Mouse (Mus musculus) retina, embryonic 14.5 days (tissue): ENCODE measurements around the gene Selplg.

Source experiments
- DNase-seq: peaks from one replicate; pipeline ENCODE4 v3.0.0-alpha.2; 2015; ENCODE audit warnings: low spot score

Gene Selplg

GRCm38 (mm10) chr5:113832490-113832901 is at the start of gene Selplg:
TSS of gene Selplg (minus strand) at chr5:113832644.
- DNase-seq: no peak

- DNase-seq: no peak
Observed at GRCm38 (mm10) chr5:113881136-113881535, 48.7 kb upstream of the Selplg start.

DNA sequence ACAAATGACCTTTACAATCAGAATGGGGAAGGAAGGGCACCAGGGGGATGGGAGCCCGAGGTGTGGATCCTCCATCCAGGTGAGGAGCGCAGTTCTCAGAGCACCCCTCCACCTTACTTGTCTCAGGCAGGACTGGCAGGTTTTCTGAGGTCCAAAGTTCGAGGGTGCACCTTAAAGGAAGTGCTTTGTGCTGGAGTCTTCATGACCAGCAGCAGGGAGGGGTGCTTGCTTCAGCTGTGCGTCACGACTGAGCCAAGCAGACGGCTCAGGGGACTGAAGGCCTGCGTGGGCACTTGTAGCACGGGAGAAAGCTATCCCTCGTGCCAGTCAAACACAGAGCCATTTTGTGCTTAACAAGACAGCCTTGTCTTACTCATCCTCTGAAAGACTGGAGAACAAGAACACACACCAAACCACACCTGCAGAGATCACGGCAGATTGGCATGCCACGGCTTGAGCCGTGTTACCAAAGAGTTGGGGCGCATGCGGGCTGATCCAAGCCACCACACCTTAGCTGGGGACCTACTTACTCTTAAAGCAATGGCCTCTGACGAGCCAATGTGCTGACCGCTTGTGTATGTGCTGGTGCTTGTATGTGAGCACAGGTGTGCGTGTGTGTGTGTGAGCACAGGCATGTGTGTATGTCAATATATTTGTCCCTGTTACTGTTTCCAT is 46.6 kb upstream of the Selplg start:
- DNase-seq: no peak

- no peak for DNase-seq
Observed at GRCm38 (mm10) chr5:113877565-113877964, 45.1 kb upstream of the Selplg start.

DNA sequence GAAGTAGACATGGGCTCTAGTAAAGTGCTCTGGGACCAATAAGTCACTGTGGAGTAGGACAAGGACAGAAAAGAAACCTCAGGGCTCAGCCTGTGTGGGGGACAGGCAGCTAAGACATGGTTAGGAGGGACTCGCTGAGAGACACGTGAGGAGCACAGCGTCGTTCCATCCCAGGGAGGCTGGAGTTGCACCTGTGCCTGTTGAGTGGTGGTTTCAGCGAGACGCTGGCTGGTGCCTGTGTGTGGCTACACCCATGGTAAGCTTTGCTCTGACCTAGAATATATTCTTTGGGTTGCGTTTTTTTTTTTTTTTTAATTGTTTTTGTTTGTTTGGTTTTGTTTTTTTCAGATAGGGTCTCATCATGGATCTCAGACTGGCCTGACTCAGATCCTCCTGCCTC is 43.7 kb upstream of the Selplg start:
- no peak for DNase-seq

DNA sequence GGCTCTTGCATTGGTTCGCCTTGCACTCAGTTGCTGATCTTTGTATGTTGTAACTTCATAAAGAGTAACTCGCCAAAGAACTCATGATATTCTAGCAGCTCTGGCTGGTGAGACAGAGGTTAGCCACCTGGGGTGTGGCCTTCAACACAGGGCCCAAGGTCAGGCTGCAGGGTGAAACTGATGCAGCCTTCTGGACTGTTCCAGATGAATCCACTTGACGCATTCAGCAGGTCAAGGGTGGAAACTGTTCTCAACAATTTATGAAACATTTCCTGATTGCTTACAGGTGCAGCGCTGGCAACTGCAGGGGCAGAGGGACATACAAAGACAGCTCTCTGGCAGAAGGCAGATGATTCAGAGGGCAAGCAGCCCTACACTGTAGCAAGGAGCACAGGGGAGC is 43.2 kb upstream of the Selplg start:
- no peak for DNase-seq

DNA sequence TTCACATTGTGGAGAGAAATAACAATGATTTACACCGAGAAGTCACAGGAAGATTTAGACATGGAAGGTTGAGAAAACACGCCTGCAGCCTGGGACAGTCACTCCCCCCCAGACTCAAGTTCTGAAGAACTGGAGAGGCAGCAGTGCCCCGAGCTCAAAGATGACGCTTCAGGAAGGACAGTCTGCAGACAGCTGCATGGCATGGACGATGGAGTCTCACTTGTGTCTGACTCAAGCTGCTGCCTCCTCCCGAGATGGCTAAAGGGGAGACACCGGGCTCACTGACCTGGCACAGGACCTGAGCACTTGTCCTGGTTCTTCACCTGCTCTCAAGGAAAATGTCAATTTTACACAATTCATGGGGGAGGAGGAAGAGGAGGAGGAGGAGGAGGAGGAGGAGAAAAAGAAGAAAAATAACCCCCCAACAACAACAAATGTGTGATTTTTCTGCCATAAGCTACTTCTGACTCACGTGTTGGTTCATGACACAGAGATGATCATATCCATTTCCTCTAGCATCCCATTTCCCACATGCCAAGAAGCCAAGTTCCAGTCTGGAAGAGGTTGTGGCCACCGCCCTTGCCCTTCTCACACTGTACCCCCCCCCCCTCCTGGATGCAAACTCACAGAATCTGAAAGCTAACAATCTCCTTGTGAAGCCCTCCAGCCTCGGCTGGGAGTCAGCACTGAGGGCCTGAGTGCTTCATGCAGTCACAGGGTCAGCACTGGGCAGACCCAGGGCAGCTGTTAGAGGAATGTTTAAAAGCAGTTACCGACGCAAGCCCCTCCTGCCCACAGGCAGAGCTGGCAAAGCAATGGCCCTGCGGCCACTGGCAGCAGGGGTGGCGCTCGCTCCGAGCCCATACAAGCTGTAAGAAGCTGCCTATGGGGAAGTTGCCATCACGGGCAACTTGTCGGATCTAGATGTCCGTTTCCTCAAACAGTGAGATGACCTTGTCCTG is 41.9 kb upstream of the Selplg start:
- no peak for DNase-seq

- DNase-seq: peak; percentile 93
Observed at GRCm38 (mm10) chr5:113872936-113873912, 40.8 kb upstream of the Selplg start.

DNA sequence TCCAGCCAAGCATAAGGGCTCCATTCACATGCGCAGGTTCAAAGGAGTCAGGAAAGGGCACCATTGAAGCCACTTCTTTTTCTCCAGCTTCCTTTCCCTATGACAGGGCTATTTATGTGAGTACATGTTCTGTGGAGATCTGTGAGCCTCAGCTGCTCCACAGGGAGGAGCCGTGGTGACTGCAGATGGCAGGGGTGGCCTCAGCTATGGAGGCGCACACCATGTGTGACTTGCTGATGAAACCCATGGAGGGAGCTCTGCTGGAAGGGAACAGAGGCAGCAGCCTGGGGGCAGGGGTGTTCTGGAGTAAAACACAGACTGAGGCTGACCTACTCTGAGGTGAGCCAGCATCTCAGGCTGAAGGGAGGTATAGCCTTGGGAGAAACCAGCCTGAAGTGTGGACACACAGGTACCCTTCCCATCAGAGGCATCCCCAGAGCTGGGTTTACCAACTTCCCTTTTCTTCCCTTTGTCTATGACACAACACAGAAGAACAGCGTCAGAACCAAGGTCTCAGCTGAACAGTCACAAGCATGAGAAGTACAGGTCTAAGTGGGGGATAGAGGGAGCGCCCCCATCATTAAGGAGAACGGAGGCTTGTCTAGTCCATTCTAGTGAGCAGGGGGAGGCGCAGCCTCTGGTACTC is 39.6 kb upstream of the Selplg start:
- no peak for DNase-seq

GRCm38 (mm10) chr5:113870393-113871040 is 38.1 kb upstream of the Selplg start:
- no peak for DNase-seq

- DNase-seq: no peak
Observed at GRCm38 (mm10) chr5:113869132-113869531, 36.7 kb upstream of the Selplg start.

DNA sequence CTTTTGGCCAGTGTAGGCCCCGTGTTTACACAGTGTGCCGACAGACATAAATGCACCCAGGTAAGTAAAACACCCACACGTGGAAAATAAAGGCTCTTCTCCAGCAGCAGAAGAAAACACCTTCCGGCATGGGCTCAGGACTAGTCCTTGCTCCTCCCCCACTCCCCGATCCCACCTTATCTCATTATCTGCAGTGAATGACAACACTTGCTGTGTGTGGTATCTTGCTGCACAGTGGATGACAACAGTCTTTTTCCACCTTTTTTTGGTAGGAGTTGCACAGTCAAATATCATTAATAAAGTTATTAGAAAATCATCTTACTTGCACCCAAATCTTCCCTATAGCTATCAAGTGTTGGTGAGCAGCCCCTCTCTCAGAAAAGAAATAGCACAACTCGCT is 32.5 kb upstream of the Selplg start:
- no peak for DNase-seq

DNA sequence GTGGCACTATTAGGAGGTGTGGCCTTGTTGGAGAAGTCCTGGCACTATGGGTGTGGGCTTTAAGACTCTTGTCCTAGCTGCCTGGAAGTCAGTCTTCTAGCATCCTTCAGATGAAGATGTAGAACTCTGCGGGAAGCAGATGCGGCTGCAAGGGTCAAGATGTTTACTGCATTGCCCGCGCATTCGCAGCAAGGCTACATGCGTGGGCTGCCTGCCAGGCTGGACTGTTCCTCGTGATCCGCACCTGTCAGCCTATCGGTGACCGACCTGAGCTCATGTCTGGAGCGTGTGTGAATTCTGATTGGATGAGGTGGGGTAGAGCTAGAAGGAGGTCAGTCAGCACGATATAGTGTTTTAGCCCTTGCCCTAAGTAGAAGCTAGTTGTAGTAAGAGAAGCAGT is 31.6 kb upstream of the Selplg start:
- DNase-seq: no peak

- DNase-seq: no peak
Observed at GRCm38 (mm10) chr5:113862418-113862817, 30.0 kb upstream of the Selplg start.

GRCm38 (mm10) chr5:113861294-113861693 is 28.9 kb upstream of the Selplg start:
- no peak for DNase-seq

DNA sequence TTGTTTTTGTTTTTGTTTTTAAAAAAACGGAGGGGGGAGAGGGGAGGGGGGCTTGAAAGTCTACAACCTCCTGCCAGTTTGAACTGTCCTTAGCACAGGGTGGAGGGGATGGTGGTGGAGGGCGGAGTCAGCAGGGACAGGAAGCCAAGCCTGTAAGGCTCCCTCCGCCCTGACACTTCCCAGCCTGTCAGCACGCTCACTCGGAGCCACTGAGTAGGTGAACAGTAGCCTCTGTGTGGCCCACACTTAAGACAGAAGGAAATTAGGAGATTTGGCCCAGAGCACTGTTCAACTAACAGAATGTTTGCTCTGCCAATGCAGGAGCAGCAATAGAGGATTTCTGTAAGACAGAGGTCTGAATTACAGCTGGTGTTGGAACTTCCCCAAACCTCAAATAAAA is 26.5 kb upstream of the Selplg start:
- DNase-seq: no peak

GRCm38 (mm10) chr5:113858550-113858949 is 26.1 kb upstream of the Selplg start:
- no peak for DNase-seq

- no peak for DNase-seq
Observed at GRCm38 (mm10) chr5:113857631-113858030, 25.2 kb upstream of the Selplg start.

DNA sequence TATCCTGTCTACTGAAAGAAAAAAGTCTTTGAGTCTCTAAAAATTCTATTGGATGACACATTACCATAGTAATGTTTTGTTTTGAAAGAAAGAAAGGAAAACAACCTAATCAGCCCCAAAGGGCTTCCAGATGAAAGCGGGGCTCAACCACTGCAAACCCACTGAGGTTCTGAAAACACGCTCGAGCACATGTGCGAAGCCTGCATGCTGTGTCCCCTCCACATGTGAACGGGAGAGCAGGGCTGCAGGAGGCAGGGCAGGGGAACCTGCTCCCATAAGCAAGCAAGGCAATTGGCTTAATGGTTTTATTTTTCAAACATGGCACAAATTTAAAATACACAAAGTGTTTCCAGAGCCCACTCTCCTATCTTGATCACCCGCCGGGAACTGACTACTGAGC is 24.2 kb upstream of the Selplg start:
- no peak for DNase-seq

DNA sequence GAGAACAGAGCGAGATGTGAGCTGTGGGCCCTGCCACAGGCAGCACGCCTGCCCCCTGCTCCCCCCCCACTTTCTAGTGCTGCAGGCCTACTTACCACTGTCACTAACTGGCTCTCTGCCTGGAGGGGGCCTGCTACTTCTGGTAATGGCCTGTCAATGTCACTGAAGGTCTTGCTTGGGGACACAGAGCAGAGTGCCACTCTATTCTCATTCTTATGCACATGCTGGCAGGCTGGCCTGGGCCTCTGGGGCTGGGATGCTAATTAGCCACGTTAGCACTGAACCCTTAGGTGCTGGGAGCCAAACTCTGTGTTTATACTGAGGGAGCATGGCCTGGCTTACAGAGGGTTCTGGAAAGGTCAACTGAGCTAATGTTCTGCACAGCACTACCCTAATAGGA is 23.3 kb upstream of the Selplg start:
- peak; percentile 52 for DNase-seq

GRCm38 (mm10) chr5:113855117-113855516 is 22.7 kb upstream of the Selplg start:
- DNase-seq: no peak
